In the genomic region with DNA sequence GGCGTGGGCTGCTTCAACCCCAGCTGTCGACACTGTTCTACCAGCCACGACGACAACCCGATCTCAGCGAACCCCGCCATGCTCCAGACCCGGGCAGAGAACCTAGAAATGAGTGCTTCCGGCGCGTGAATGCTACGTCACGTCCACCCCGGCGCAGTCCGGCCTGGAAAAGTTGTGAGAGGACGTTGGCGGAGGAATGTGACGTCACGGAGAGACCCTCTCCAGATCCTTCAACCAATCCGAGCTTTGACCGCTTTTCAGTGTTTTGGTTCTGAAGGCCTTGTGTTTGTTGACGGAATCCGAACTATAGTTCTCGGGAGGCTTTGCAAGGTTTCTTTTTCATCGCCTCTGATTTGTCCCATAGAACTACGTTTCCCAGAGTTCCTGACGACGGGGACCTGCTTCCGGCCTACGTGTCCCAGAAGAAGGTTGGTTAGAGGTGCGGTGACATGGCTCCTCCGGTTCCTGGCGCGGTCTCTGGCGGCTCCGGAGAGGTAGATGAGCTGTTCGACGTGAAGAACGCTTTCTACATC, we compare ENCODE assay signal across 8 mouse cellular contexts. TPM values are rescaled to one million over a fixed set of nuclear protein-coding genes. Genes with fewer than 3 reads are reported as not detected.
DNase-seq lines count a peak whose midpoint lies in the region; ATAC-seq and TF ChIP-seq lines count a peak whose summit lies in the region.

A gene (minus strand): TSS at position 132 of the 533 bp plus-strand sequence.
A gene (plus strand): TSS at position 161 of the 533 bp plus-strand sequence.

- H3K27me3 ChIP-seq in E14TG2a.4 (ENCODE audit: insufficient read depth, low read length), result no peaks in the 10 kb centered on the region
- H3K27me3 ChIP-seq in forebrain, embryonic 12.5 days, result no peaks in the 10 kb centered on the region
- no peaks in the 10 kb centered on the region for H3K27me3 ChIP-seq in heart, postnatal 0 days (ENCODE audit: control insufficient read depth, insufficient read depth, low read length)
- no peaks in the 10 kb centered on the region for H3K27me3 ChIP-seq in liver, embryonic 16.5 days (ENCODE audit: control insufficient read depth, insufficient read depth, low read depth, low read length)
- no peaks in the 10 kb centered on the region for H3K27me3 ChIP-seq in neural tube, embryonic 13.5 days
- H3K27me3 ChIP-seq in testis, adult 2 months (ENCODE audit: control insufficient read depth, insufficient read depth, low read length), result no peaks in the 10 kb centered on the region

- H3K27ac ChIP-seq in forebrain, embryonic 12.5 days, result peak within 1 kb of the TSS; percentile 25; the same call in 1 of the 2 replicates
- peak within 1 kb of the TSS; percentile 62 for H3K27ac ChIP-seq in heart, postnatal 0 days (ENCODE audit: low read depth)
- H3K27ac ChIP-seq in liver, embryonic 16.5 days (ENCODE audit: low read length), result peak within 1 kb of the TSS; percentile 77
- H3K27ac ChIP-seq in neural tube, embryonic 13.5 days (replicated peaks), result peak within 1 kb of the TSS; percentile 67
- H3K27ac ChIP-seq in testis, adult 2 months (ENCODE audit: control insufficient read depth, insufficient read depth, low read depth, low read length), result peak within 1 kb of the TSS; percentile 91

- H3K4me1 ChIP-seq in E14TG2a.4 (replicated peaks; ENCODE audit: low read depth, low read length), result peaks cover 37% of the 10 kb centered on the region
- H3K4me1 ChIP-seq in forebrain, embryonic 12.5 days, result peaks cover 18% of the 10 kb centered on the region
- H3K4me1 ChIP-seq in heart, postnatal 0 days (ENCODE audit: control insufficient read depth, insufficient read depth), result peaks cover 15% of the 10 kb centered on the region
- H3K4me1 ChIP-seq in liver, embryonic 16.5 days (ENCODE audit: control insufficient read depth, low read depth, low read length), result peaks cover 18% of the 10 kb centered on the region
- H3K4me1 ChIP-seq in neural tube, embryonic 13.5 days (replicated peaks), result peaks cover 30% of the 10 kb centered on the region
- peaks cover 2% of the 10 kb centered on the region; the same call in 1 of the 2 replicates for H3K4me1 ChIP-seq in testis, adult 2 months (ENCODE audit: control insufficient read depth, insufficient read depth, low read length)

- TF ChIP-seq POLR2A in testis, adult 2 months (IDR thresholded peaks at IDR 0.05; ENCODE audit: control insufficient read depth, low read depth, low read length), result peak; percentile 61; the same call in 1 of the 2 replicates

- peak within 1 kb of the TSS; percentile 70 for H3K9ac ChIP-seq in forebrain, embryonic 12.5 days
- peak within 1 kb of the TSS; percentile 80 for H3K9ac ChIP-seq in heart, postnatal 0 days (replicated peaks; ENCODE audit: low read depth, low read length)
- peak within 1 kb of the TSS; percentile 76 for H3K9ac ChIP-seq in liver, embryonic 16.5 days (ENCODE audit: low read depth, low read length)
- H3K9ac ChIP-seq in neural tube, embryonic 13.5 days, result peak within 1 kb of the TSS; percentile 86

- H3K4me2 ChIP-seq in forebrain, embryonic 12.5 days, result peak within 1 kb of the TSS; percentile 92
- peak within 1 kb of the TSS; percentile 89 for H3K4me2 ChIP-seq in heart, postnatal 0 days (ENCODE audit: low read depth, low read length)
- H3K4me2 ChIP-seq in liver, embryonic 16.5 days (ENCODE audit: low read depth, low read length), result peak within 1 kb of the TSS; percentile 92
- H3K4me2 ChIP-seq in neural tube, embryonic 13.5 days, result peak within 1 kb of the TSS; percentile 96

- H3K9me3 ChIP-seq in E14TG2a.4 (ENCODE audit: low read length), result no peaks in the 10 kb centered on the region
- no peaks in the 10 kb centered on the region for H3K9me3 ChIP-seq in forebrain, embryonic 12.5 days
- H3K9me3 ChIP-seq in heart, postnatal 0 days (replicated peaks; ENCODE audit: control insufficient read depth, low read length), result no peaks in the 10 kb centered on the region
- H3K9me3 ChIP-seq in liver, embryonic 16.5 days (replicated peaks; ENCODE audit: control insufficient read depth, low read length), result no peaks in the 10 kb centered on the region
- H3K9me3 ChIP-seq in neural tube, embryonic 13.5 days, result no peaks in the 10 kb centered on the region

- peak within 1 kb of the TSS; percentile 99 for H3K4me3 ChIP-seq in E14TG2a.4 (replicated peaks; ENCODE audit: low read length)
- H3K4me3 ChIP-seq in forebrain, embryonic 12.5 days (replicated peaks), result peak within 1 kb of the TSS; percentile 89
- peak within 1 kb of the TSS; percentile 75 for H3K4me3 ChIP-seq in heart, postnatal 0 days (ENCODE audit: low read depth, low read length)
- H3K4me3 ChIP-seq in liver, embryonic 16.5 days (ENCODE audit: low read depth, low read length), result peak within 1 kb of the TSS; percentile 89
- H3K4me3 ChIP-seq in neural tube, embryonic 13.5 days, result peak within 1 kb of the TSS; percentile 91
- peak within 1 kb of the TSS; percentile 93 for H3K4me3 ChIP-seq in testis, adult 2 months (ENCODE audit: control insufficient read depth, low read depth, low read length)

- WGBS in forebrain, embryonic 12.5 days, result under 1% methylated on average over 40 of the region's 40 CpGs
- WGBS in heart, postnatal 0 days, result 1% methylated on average over 40 of the region's 40 CpGs
- under 1% methylated on average over 40 of the region's 40 CpGs for WGBS in liver, embryonic 16.5 days (ENCODE audit: insufficient replicate concordance)
- under 1% methylated on average over 40 of the region's 40 CpGs for WGBS in neural tube, embryonic 13.5 days

- TF ChIP-seq CTCF in E14TG2a.4 (conservative IDR thresholded peaks at IDR 0.05; ENCODE audit: low read length), result no peak
- no peak; the same call in 1 of the 2 replicates for TF ChIP-seq CTCF in heart, postnatal 0 days (IDR thresholded peaks at IDR 0.05; ENCODE audit: low read depth)
- no peak for TF ChIP-seq CTCF in testis, adult 2 months (IDR thresholded peaks at IDR 0.05; ENCODE audit: control insufficient read depth, insufficient read depth, insufficient replicate concordance, low read depth, low read length)

- no peak for TF ChIP-seq EP300 in heart, postnatal 0 days (IDR thresholded peaks at IDR 0.05; ENCODE audit: low read depth)

- ATAC-seq in forebrain, embryonic 12.5 days (ENCODE audit: low FRiP score), result peak; percentile 94
- peak; percentile 91 for ATAC-seq in heart, postnatal 0 days (ENCODE audit: insufficient read depth, low read depth)
- peak; percentile 90 for ATAC-seq in liver, embryonic 16.5 days (ENCODE audit: low read depth)
- ATAC-seq in neural tube, embryonic 13.5 days (ENCODE audit: low read depth), result peak; percentile 93

- peak; percentile 88 for DNase-seq in c-Kit-positive CD71-positive TER-119-positive erythroid progenitor cells, embryonic 14.5 days (ENCODE audit: low spot score)
- DNase-seq in heart, postnatal 0 days (ENCODE audit: low spot score), result peak; percentile 87
- DNase-seq in kidney, postnatal 4 days, result peak; percentile 96 to 97

- H3K36me3 ChIP-seq in E14TG2a.4 (ENCODE audit: insufficient read depth, low read length), result peaks cover 73% of the 10 kb centered on the region
- H3K36me3 ChIP-seq in forebrain, embryonic 12.5 days (replicated peaks), result peaks cover 41% of the 10 kb centered on the region
- peaks cover 48% of the 10 kb centered on the region for H3K36me3 ChIP-seq in heart, postnatal 0 days (replicated peaks; ENCODE audit: control insufficient read depth, insufficient read depth, low read length)
- H3K36me3 ChIP-seq in liver, embryonic 16.5 days (ENCODE audit: control insufficient read depth, insufficient read depth), result peaks cover 14% of the 10 kb centered on the region
- peaks cover 53% of the 10 kb centered on the region for H3K36me3 ChIP-seq in neural tube, embryonic 13.5 days
- no peaks in the 10 kb centered on the region; the same call in 1 of the 2 replicates for H3K36me3 ChIP-seq in testis, adult 2 months (ENCODE audit: control insufficient read depth, insufficient read depth, low read length)

RNA-seq across cellular contexts. Expression of the first gene that starts in this region (rescaled TPM):
- polyA plus RNA-seq in forebrain, embryonic 12.5 days (2016; fragmentation: Nextera tagmentation; extraction: Ambion mirVana), result 54.0 and 54.2 TPM in 2 replicates
- 33.1 and 35.6 TPM in 2 replicates for total RNA-seq in heart, postnatal 0 days (2014; rRNA removed; ENCODE audit: low replicate concordance)
- 24.4 and 26.7 TPM in 2 replicates for polyA plus RNA-seq in heart, postnatal 0 days (2015; fragmentation: Nextera tagmentation; extraction: Ambion mirVana)
- polyA plus RNA-seq in liver, embryonic 16.5 days (2015; fragmentation: Nextera tagmentation; extraction: Ambion mirVana), result 19.8 and 21.1 TPM in 2 replicates
- polyA plus RNA-seq in neural tube, embryonic 13.5 days (2015; fragmentation: Nextera tagmentation; extraction: Ambion mirVana), result 41.9 and 51.9 TPM in 2 replicates
- polyA plus RNA-seq in testis, adult 2 months (2012; rRNA removed), result 95.5 and 101 TPM in 2 replicates

RNA-seq across cellular contexts. Expression of the second gene that starts in this region (rescaled TPM):
- polyA plus RNA-seq in forebrain, embryonic 12.5 days (2016; fragmentation: Nextera tagmentation; extraction: Ambion mirVana), result 217 and 229 TPM in 2 replicates
- 154 and 193 TPM in 2 replicates for total RNA-seq in heart, postnatal 0 days (2014; rRNA removed; ENCODE audit: low replicate concordance)
- 294 and 295 TPM in 2 replicates for polyA plus RNA-seq in heart, postnatal 0 days (2015; fragmentation: Nextera tagmentation; extraction: Ambion mirVana)
- 195 and 209 TPM in 2 replicates for polyA plus RNA-seq in liver, embryonic 16.5 days (2015; fragmentation: Nextera tagmentation; extraction: Ambion mirVana)
- polyA plus RNA-seq in neural tube, embryonic 13.5 days (2015; fragmentation: Nextera tagmentation; extraction: Ambion mirVana), result 271 and 278 TPM in 2 replicates
- polyA plus RNA-seq in testis, adult 2 months (2012; rRNA removed), result 102 and 115 TPM in 2 replicates

Comparison
In these comparisons a context has a peak if more than half of its experiments do, and no peak if none do; other contexts are left out.
1. Peak in every context shown above with its lines: DNase-seq, ATAC-seq, H3K4me3 ChIP-seq and H3K27ac ChIP-seq.
2. H3K27ac ChIP-seq: peak in every context shown above with its lines; median percentile 91 in testis, adult 2 months; 77 in liver, embryonic 16.5 days; 67 in neural tube, embryonic 13.5 days; 62 in heart, postnatal 0 days; 25 in forebrain, embryonic 12.5 days.